Mouse (Mus musculus): ENCODE results near the gene Slc9a4.
"Not testable (repeated sequence)": the region's sequence is repeated elsewhere in the genome, so short reads cannot be mapped to it uniquely, and the experiment has no call there.

Gene Slc9a4

GRCm38 (mm10) chr1:40579784-40580183 lies at the start of gene Slc9a4:
TSS of gene Slc9a4 (plus strand) at chr1:40580081.
- peak; percentile 8 for DNase-seq (ENCODE audit: low spot score in 2 of 2)

- DNase-seq (ENCODE audit: low spot score in 2 of 2) = no peak
Measured at GRCm38 (mm10) chr1:40537577-40537976, 42.3 kb upstream of the Slc9a4 start.

GRCm38 (mm10) chr1:40544650-40545049 lies 35.2 kb upstream of the Slc9a4 start:
- peak; percentile 65 to 67 for DNase-seq (ENCODE audit: low spot score in 2 of 2)

- DNase-seq (ENCODE audit: low spot score in 2 of 2) = no peak
Measured at GRCm38 (mm10) chr1:40546645-40547044, 33.2 kb upstream of the Slc9a4 start.

GRCm38 (mm10) chr1:40547064-40547572 lies 32.8 kb upstream of the Slc9a4 start:
- DNase-seq (ENCODE audit: low spot score in 2 of 2) = no peak

GRCm38 (mm10) chr1:40547762-40548161 lies 32.1 kb upstream of the Slc9a4 start:
- no peak for DNase-seq (ENCODE audit: low spot score in 2 of 2)

GRCm38 (mm10) chr1:40569374-40569773 lies 10.5 kb upstream of the Slc9a4 start:
- DNase-seq (ENCODE audit: low spot score in 2 of 2) = no peak

GRCm38 (mm10) chr1:40580269-40580668 lies 388 bp downstream of the Slc9a4 start:
- DNase-seq (ENCODE audit: low spot score in 2 of 2) = no peak

- DNase-seq (ENCODE audit: low spot score in 2 of 2) = no peak
Measured at GRCm38 (mm10) chr1:40586776-40587175, 6.9 kb downstream of the Slc9a4 start.

- no peak for DNase-seq (ENCODE audit: low spot score in 2 of 2)
Measured at GRCm38 (mm10) chr1:40590931-40591330, 11.1 kb downstream of the Slc9a4 start.

- no peak for DNase-seq (ENCODE audit: low spot score in 2 of 2)
Measured at GRCm38 (mm10) chr1:40597822-40598221, 17.9 kb downstream of the Slc9a4 start.

- DNase-seq (ENCODE audit: low spot score in 2 of 2) = not testable (repeated sequence)
Measured at GRCm38 (mm10) chr1:40599661-40600060, 19.8 kb downstream of the Slc9a4 start.

- no peak for DNase-seq (ENCODE audit: low spot score in 2 of 2)
Measured at GRCm38 (mm10) chr1:40600394-40601327, 20.8 kb downstream of the Slc9a4 start.

GRCm38 (mm10) chr1:40601461-40601860 lies 21.6 kb downstream of the Slc9a4 start:
- DNase-seq (ENCODE audit: low spot score in 2 of 2) = no peak

GRCm38 (mm10) chr1:40613219-40613618 lies 33.3 kb downstream of the Slc9a4 start:
- DNase-seq (ENCODE audit: low spot score in 2 of 2) = no peak

GRCm38 (mm10) chr1:40619093-40619492 lies 39.2 kb downstream of the Slc9a4 start:
- DNase-seq (ENCODE audit: low spot score in 2 of 2) = no peak

- DNase-seq (ENCODE audit: low spot score in 2 of 2) = no peak
Measured at GRCm38 (mm10) chr1:40619871-40620270, 40.0 kb downstream of the Slc9a4 start.

- no peak for DNase-seq (ENCODE audit: low spot score in 2 of 2)
Measured at GRCm38 (mm10) chr1:40624954-40625353, 45.1 kb downstream of the Slc9a4 start.

GRCm38 (mm10) chr1:40626954-40627353 lies 47.1 kb downstream of the Slc9a4 start:
- no peak for DNase-seq (ENCODE audit: low spot score in 2 of 2)

GRCm38 (mm10) chr1:40628443-40628842 lies 48.6 kb downstream of the Slc9a4 start:
- no peak for DNase-seq (ENCODE audit: low spot score in 2 of 2)

- DNase-seq (ENCODE audit: low spot score in 2 of 2) = no peak
Measured at GRCm38 (mm10) chr1:40632407-40633062, 52.7 kb downstream of the Slc9a4 start.

GRCm38 (mm10) chr1:40634608-40635007 lies 54.7 kb downstream of the Slc9a4 start:
- no peak for DNase-seq (ENCODE audit: low spot score in 2 of 2)

- no peak for DNase-seq (ENCODE audit: low spot score in 2 of 2)
Measured at GRCm38 (mm10) chr1:40648234-40648633, 68.4 kb downstream of the Slc9a4 start.
